Mouse (Mus musculus) bone marrow macrophage, adult 2 months (primary cell): ENCODE measurements around the gene Mael.

ENCODE experiments used
- CTCF ChIP-seq: IDR thresholded peaks from 2 replicates; pipeline ENCODE4 v1.5.1; 2012; ENCODE audit warnings: low read depth, mild to moderate bottlenecking, low read length, moderate library complexity
- POLR2A ChIP-seq: IDR thresholded peaks from 2 replicates; pipeline ENCODE4 v1.6.1; 2012; ENCODE audit warnings: mild to moderate bottlenecking, low read depth, low read length, borderline replicate concordance

- no peak for TF ChIP-seq POLR2A
- TF ChIP-seq CTCF, result no peak
Observed at GRCm38 (mm10) chr1:166283451-166283850, 44.9 kb upstream of the Mael start.
